Mouse (Mus musculus) neural tube, embryonic 11.5 days (tissue): ENCODE results near the gene Grb10. TPM values are rescaled to one million over a fixed set of nuclear protein-coding genes. Genes with fewer than 3 reads are reported as not detected.

Source experiments
- ATAC-seq: fragments of 200-750 bp; cut with Nextera tagmentation; 2 replicates; pipeline ENCODE4 v1.8.0; 2017; ENCODE audit warnings: moderate number of reproducible peaks, mild to moderate bottlenecking, moderate TSS enrichment, moderate library complexity; ENCODE audit not compliant: insufficient read depth, low FRiP score, low TSS enrichment
- DNase-seq: peaks from one replicate; pipeline ENCODE4 v3.0.0-alpha.2; 2015; ENCODE audit warnings: low spot score
- H3K27ac ChIP-seq: fragments of 300-500 bp; sonication (generic); 2 replicates; pipeline ENCODE4 v1.5.1; 2014; ENCODE audit warnings: low read depth, mild to moderate bottlenecking, low read length
- H3K27me3 ChIP-seq: fragments of 300-500 bp; sonication (generic); 2 replicates; pipeline ENCODE4 v1.6.1; 2014; ENCODE audit warnings: mild to moderate bottlenecking, low read length, mixed read lengths; ENCODE audit not compliant: control insufficient read depth, insufficient read depth
- H3K36me3 ChIP-seq: fragments of 300-500 bp; sonication (generic); 2 replicates; pipeline ENCODE4 v1.6.1; 2014; ENCODE audit warnings: mild to moderate bottlenecking, low read length, moderate library complexity, mixed read lengths; ENCODE audit not compliant: control insufficient read depth, insufficient read depth
- H3K4me1 ChIP-seq: fragments of 300-500 bp; sonication (generic); 2 replicates; pipeline ENCODE4 v1.6.1; 2014; ENCODE audit warnings: low read length, mixed read lengths; ENCODE audit not compliant: control insufficient read depth, insufficient read depth
- H3K4me2 ChIP-seq: fragments of 300-500 bp; sonication (generic); 2 replicates; pipeline ENCODE4 v1.6.1; 2014; ENCODE audit warnings: low read depth, mild to moderate bottlenecking, moderate library complexity
- H3K4me3 ChIP-seq: fragments of 300-500 bp; sonication (generic); 2 replicates; pipeline ENCODE4 v1.5.1; 2014; ENCODE audit warnings: low read depth, low read length
- H3K9ac ChIP-seq: fragments of 300-500 bp; sonication (generic); 2 replicates; pipeline ENCODE4 v1.6.1; 2014; ENCODE audit warnings: mild to moderate bottlenecking, low read length
- H3K9me3 ChIP-seq: fragments of 300-500 bp; sonication (generic); 2 replicates; pipeline ENCODE4 v1.6.1; 2016; ENCODE audit warnings: low read length; ENCODE audit not compliant: control insufficient read depth
- WGBS: fragments of 180-500 bp; shearing (Covaris S2); extraction: QIAGEN DNeasy Blood & Tissue Kit; methylation state at CpG from one replicate; pipeline ENCODE4 v1.1.7; 2014; 5-methylcytosine and 5-hydroxymethylcytosine counted together
- polyA plus RNA-seq: library from polyadenylated mRNA; unstranded; fragments of >200 nt; fragmentation: Nextera tagmentation; extraction: Ambion mirVana; gene quantifications from 2 replicates; pipeline ENCODE4 v1.2.1, GENCODE M21; 2014

Gene Grb10
- polyA plus RNA-seq: 181 and 191 TPM in 2 replicates

DNA sequence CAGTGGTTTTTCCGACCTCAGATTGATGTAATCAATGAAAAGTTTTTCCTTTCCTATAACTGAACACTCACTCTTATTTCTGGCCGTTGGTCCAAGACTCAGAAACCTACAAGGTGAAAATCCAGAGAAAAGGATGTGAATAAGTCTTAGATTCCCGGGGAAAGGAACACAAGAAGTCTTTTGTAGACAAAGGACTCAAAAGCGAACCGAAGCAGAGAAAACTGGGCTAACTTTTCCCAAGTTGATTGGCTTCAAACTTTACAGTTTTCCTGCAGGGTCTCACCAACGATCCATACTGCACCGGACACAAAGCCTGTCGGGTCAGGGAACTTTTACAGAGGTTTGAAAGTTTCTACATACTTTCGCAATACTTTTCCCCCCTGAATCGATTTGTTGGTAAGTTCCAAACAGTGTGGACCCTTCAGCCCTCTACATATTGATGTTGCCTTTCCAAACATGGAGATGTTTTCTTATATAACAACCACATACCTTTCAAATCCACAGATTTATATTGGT lies at the start of gene Grb10:
Gene Grb10, minus strand, starts transcription at position 214 of the 516 bp plus-strand sequence.
- H3K27me3 ChIP-seq: peaks cover 77% of the 10 kb centered on the region
- H3K4me2 ChIP-seq: peak within 1 kb of the TSS; percentile 31
- H3K4me1 ChIP-seq: no peaks in the 10 kb centered on the region
- H3K9me3 ChIP-seq: no peaks in the 10 kb centered on the region
- no peak for ATAC-seq
- peak within 1 kb of the TSS; percentile 88 for H3K27ac ChIP-seq
- 29% methylated on average over 10 of the region's 10 CpGs for WGBS
- peak within 1 kb of the TSS; percentile 93 for H3K9ac ChIP-seq
- H3K36me3 ChIP-seq: no peaks in the 10 kb centered on the region
- peak; percentile 25 for DNase-seq
- peak within 1 kb of the TSS; percentile 75 for H3K4me3 ChIP-seq

DNA sequence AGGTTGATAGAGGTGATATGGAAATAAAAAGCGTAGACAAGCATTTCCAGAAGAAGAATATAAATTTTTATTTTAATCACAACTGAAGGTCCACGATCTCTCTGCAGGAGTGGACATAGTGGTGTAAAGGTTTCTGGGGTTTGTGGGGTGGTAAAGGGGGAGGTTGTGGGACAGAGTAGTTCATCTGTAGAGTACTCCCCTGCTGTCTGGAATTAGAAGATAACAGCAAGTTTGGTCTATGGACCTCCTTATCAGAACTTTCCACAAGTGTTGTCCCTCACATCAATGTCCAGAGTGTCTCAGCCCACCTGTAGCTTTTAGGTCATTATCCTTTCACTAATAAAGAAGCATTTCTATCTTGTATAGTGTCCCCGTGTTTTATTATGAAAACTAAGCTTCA lies 43.2 kb upstream of the Grb10 start:
- Histone ChIP-seq H3K4me1 (no peaks in the 10 kb centered on the region), H3K27ac (no peak overlapping the region), H3K4me3 (no peak overlapping the region), H3K27me3 (no peaks in the 10 kb centered on the region), H3K36me3 (no peaks in the 10 kb centered on the region), H3K4me2 (no peak overlapping the region), H3K9me3 (0 out of 2 replicates have a peak, but pooled peaks cover 2% of the 10 kb centered on the region), H3K9ac (no peak overlapping the region)
- no peak for DNase-seq
- ATAC-seq: no peak
- WGBS: 88% methylated on average over 3 of the region's 3 CpGs

DNA sequence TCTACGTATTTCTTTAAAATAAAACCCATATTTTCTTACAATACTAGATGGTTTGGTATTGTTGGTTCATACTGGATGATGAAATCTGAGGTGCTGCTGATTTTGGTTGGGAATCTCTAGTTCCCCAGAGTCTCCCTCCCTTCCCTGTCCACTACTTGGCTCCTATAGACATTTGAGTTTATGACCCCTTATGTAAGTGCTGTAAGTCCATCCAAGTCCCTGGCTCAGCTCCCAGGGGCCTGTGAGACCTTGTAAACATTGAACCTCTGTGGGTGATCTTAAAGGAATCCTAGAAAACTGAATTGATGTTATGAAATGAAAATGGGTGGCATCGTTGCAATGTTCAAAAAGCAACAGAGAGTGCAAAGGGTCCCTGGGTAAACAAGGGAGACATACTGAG lies 40.7 kb upstream of the Grb10 start:
- H3K27ac ChIP-seq: no peak overlapping the region
- H3K36me3 ChIP-seq: no peaks in the 10 kb centered on the region
- no peak overlapping the region for H3K9ac ChIP-seq
- H3K4me3 ChIP-seq: no peak overlapping the region
- 0 out of 2 replicates have a peak, but pooled peaks cover 2% of the 10 kb centered on the region for H3K9me3 ChIP-seq
- H3K27me3 ChIP-seq: no peaks in the 10 kb centered on the region
- DNase-seq (no peak), ATAC-seq (no peak)
- H3K4me2 ChIP-seq: no peak overlapping the region
- no peaks in the 10 kb centered on the region for H3K4me1 ChIP-seq
- WGBS: 79% methylated on average over 2 of the region's 2 CpGs

DNA sequence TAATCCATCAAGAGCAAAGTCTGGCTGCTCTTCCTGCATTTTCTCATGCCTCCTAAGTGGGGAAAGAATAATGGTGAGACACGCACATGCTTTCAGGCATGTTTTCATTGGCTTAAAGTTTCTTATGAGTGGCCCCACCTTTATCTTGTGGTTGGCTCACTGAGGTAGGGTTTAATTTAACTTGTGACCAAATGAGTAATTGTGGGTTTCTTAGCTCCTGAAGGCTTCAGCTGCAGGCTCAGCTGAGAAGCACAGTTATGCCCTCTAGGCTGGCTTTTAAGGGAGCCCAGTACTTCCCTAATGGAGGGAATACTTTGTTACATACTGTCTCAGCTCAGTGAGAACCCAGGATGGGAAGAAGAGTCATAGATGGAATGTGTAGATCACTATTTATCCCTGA lies 37.0 kb upstream of the Grb10 start:
- H3K4me1 ChIP-seq: no peaks in the 10 kb centered on the region
- no peaks in the 10 kb centered on the region for H3K9me3 ChIP-seq
- no peak overlapping the region for H3K4me2 ChIP-seq
- H3K27me3 ChIP-seq: no peaks in the 10 kb centered on the region
- WGBS: 96% methylated on average over 1 of the region's 1 CpGs
- no peak overlapping the region for H3K27ac ChIP-seq
- no peak for DNase-seq
- no peak for ATAC-seq
- H3K9ac ChIP-seq: no peak overlapping the region
- H3K4me3 ChIP-seq: no peak overlapping the region
- no peaks in the 10 kb centered on the region for H3K36me3 ChIP-seq

DNA sequence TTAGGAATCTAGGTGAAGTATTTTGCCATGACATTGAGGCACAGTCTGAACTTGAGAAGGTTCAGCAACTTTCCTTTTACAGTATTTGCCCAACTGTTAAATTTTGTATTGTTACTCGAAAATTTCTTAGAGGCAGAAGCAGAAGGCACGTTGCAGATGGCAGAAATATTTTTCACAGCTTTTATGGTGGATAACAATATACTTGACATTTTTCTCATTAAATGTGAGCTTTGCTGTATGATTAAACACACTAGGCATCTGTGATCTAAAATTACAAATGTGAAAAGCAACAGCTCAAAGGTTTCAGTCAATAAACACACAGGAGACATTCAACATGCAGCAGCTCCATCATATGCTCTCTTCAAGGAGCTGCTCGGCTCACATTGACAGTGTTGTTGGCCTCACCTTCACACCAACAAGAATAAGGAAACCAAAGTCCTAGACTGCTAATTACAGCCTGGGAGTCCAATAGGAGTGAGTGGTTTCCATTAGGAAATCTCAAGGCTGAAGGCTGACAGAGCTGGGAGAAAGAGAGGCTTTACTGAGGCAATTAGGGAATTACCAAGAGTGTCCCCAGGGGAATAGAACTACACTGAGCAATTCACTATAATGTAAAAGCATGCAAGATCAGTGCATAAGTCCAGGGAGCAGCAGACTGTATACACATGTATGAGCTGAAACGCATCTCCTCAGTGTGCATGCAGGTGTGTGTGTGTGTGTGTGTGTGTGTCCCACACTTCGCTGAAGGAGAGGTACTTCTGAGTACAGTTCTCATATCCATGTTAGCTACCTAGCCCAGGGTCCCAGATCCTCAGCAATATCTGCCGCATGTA lies 35.1 kb upstream of the Grb10 start:
- no peaks in the 10 kb centered on the region for H3K9me3 ChIP-seq
- 88% methylated on average over 6 of the region's 6 CpGs for WGBS
- no peak overlapping the region for H3K4me3 ChIP-seq
- no peaks in the 10 kb centered on the region for H3K4me1 ChIP-seq
- H3K4me2 ChIP-seq: no peak overlapping the region
- no peak overlapping the region for H3K9ac ChIP-seq
- DNase-seq (no peak), ATAC-seq (no peak)
- H3K36me3 ChIP-seq: no peaks in the 10 kb centered on the region
- H3K27ac ChIP-seq: no peak overlapping the region
- no peaks in the 10 kb centered on the region for H3K27me3 ChIP-seq

DNA sequence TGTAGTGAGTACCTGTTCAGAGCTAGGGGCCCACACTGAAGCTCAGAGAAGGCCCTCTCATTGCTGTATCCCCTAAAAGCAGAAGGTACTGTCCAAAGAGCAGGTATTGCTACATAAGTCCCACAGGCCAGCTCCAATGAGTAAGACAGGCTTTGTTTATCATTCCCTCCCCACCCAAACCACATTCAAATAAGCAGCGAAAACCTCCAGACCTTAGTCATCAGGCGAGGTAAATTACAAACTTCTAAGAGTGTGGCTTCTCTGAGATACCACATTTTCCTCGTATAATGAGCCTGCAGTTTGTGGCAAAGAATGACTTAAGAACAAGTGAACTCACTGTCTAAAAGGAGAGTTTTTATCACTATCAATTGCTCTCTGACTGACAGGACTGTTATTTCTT lies 33.8 kb upstream of the Grb10 start:
- WGBS: 95% methylated on average over 3 of the region's 3 CpGs
- H3K9ac ChIP-seq: no peak overlapping the region
- H3K4me2 ChIP-seq: no peak overlapping the region
- H3K4me3 ChIP-seq: no peak overlapping the region
- H3K36me3 ChIP-seq: no peaks in the 10 kb centered on the region
- no peak for ATAC-seq
- DNase-seq: no peak
- no peaks in the 10 kb centered on the region for H3K4me1 ChIP-seq
- H3K27ac ChIP-seq: no peak overlapping the region
- H3K27me3 ChIP-seq: no peaks in the 10 kb centered on the region
- H3K9me3 ChIP-seq: no peaks in the 10 kb centered on the region

DNA sequence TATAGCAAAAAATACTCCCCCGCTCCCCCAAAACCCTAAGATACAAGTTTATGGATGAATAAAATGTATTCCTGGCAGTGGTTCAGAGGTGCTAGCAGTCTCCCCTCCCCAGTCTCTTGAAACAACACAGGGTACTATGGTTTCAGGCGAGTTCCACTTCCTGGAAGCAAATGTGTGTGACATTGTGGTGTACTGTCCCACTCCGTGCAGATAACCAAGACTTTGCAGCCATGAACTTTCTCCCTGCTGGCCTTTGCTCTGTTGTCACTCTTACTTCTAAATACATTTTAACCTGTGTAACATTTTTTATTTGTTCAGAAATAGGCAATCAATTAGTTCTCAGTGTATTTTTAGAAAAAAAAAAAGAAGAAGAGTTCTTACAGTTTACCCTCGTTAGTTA lies 20.5 kb upstream of the Grb10 start:
- ATAC-seq (no peak), DNase-seq (no peak)
- no peak overlapping the region for H3K4me3 ChIP-seq
- H3K9me3 ChIP-seq: no peaks in the 10 kb centered on the region
- H3K4me2 ChIP-seq: no peak overlapping the region
- H3K27ac ChIP-seq: no peak overlapping the region
- H3K9ac ChIP-seq: no peak overlapping the region
- no peaks in the 10 kb centered on the region for H3K4me1 ChIP-seq
- H3K27me3 ChIP-seq: no peaks in the 10 kb centered on the region
- H3K36me3 ChIP-seq: no peaks in the 10 kb centered on the region
- WGBS: 83% methylated on average over 4 of the region's 4 CpGs

DNA sequence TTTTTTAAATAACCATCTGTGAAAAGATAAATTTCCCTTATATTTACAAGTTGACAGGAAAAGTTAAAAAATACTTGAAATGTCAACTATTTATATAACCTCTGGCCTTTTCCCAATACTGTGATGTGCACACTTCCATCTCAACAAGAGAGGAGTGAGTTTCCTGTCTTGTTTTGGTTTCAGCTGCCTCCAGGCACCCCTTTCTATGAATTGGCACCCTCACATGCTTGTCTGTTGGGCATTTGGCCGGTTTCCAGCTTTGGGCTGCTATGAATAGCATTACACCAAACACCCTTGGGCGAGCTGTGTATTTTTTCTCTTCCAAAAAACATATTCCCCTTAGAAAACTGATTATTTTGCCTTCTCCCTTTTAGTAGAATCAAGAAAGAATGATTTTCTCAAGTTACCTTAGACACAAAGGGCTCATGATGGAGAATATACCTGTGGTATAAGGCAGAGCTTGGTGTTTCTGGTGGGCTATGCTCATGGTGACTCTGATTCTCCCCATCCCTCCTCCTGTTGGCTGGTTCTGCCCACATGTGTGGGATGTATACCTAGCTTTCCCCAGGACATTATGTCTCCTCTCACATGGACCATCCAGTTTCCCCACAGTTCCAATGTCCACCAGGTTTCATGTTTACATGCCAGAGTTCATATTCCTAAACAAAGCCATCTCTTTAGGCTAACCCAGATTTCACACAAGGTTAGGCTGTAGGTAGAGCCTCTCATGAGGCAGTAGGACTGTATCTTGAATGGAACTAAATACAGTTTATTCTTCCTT lies 10.3 kb upstream of the Grb10 start:
- DNase-seq (no peak), ATAC-seq (no peak)
- Histone ChIP-seq H3K9me3 (no peaks in the 10 kb centered on the region), H3K4me3 (no peak overlapping the region), H3K4me1 (no peaks in the 10 kb centered on the region), H3K4me2 (no peak overlapping the region), H3K9ac (no peak overlapping the region), H3K27me3 (no peaks in the 10 kb centered on the region), H3K27ac (no peak overlapping the region), H3K36me3 (no peaks in the 10 kb centered on the region)
- WGBS: 73% methylated on average over 2 of the region's 2 CpGs
